Mouse (Mus musculus) forebrain, embryonic 13.5 days (tissue): Measurements from ENCODE around the gene Pkd1l3. TPM values are rescaled to one million over a fixed set of nuclear protein-coding genes. Genes with fewer than 3 reads are reported as not detected.

ENCODE experiments used
- ATAC-seq: fragments of 200-750 bp; cut with Nextera tagmentation; 2 replicates; pipeline ENCODE4 v1.8.0; 2017
- H3K27ac ChIP-seq: fragments of 300-500 bp; sonication (generic); 2 replicates; pipeline ENCODE4 v1.5.1; 2015; ENCODE audit warnings: inconsistent platforms, mild to moderate bottlenecking, moderate library complexity
- H3K27me3 ChIP-seq: fragments of 300-500 bp; sonication (generic); 2 replicates; pipeline ENCODE4 v1.6.1; 2015; ENCODE audit warnings: mild to moderate bottlenecking, inconsistent platforms
- H3K36me3 ChIP-seq: fragments of 300-500 bp; sonication (generic); 2 replicates; pipeline ENCODE4 v1.6.1; 2015; ENCODE audit warnings: mild to moderate bottlenecking, inconsistent platforms; ENCODE audit not compliant: poor library complexity, severe bottlenecking
- H3K4me1 ChIP-seq: fragments of 300-500 bp; sonication (generic); 2 replicates; pipeline ENCODE4 v1.6.1; 2015; ENCODE audit warnings: inconsistent platforms
- H3K4me2 ChIP-seq: fragments of 300-500 bp; sonication (generic); 2 replicates; pipeline ENCODE4 v1.6.1; 2015; ENCODE audit warnings: inconsistent platforms, mild to moderate bottlenecking, moderate library complexity
- H3K4me3 ChIP-seq: fragments of 300-500 bp; sonication (generic); 2 replicates; pipeline ENCODE4 v1.5.1; 2015; ENCODE audit warnings: mild to moderate bottlenecking, inconsistent platforms
- H3K9ac ChIP-seq: fragments of 300-500 bp; sonication (generic); 2 replicates; pipeline ENCODE4 v1.6.1; 2015; ENCODE audit warnings: mild to moderate bottlenecking, inconsistent platforms
- H3K9me3 ChIP-seq: fragments of 300-500 bp; sonication (generic); replicated peaks from 2 replicates; pipeline ENCODE4 v1.6.1; 2016; ENCODE audit warnings: inconsistent platforms
- whole genome bisulfite sequencing: fragments of 180-500 bp; shearing (Covaris S2); methylation state at CpG from one replicate; pipeline ENCODE4 v1.1.7; 2015; 5-methylcytosine and 5-hydroxymethylcytosine counted together
- polyA plus RNA-seq: library from polyadenylated mRNA; unstranded; fragments of >200 nt; fragmentation: Nextera tagmentation; extraction: Ambion mirVana; gene quantifications from 2 replicates; pipeline ENCODE4 v1.2.1, GENCODE M21; 2015

Gene Pkd1l3
- polyA plus RNA-seq, 1 experiment from 2014 or later, result 0.12 TPM

- Histone ChIP-seq H3K4me2 (no peak overlapping the region), H3K9me3 (no peaks in the 10 kb centered on the region), H3K27me3 (no peaks in the 10 kb centered on the region), H3K36me3 (peaks cover 65% of the 10 kb centered on the region), H3K27ac (no peak overlapping the region), H3K4me1 (no peaks in the 10 kb centered on the region), H3K9ac (no peak overlapping the region), H3K4me3 (no peak overlapping the region)
- WGBS, result 96% methylated on average over 5 of the region's 5 CpGs
- ATAC-seq, result no peak
Measured at GRCm38 (mm10) chr8:109682120-109682519, 67.8 kb downstream of the Pkd1l3 start.

- Histone ChIP-seq H3K4me3 (no peak overlapping the region), H3K9me3 (no peaks in the 10 kb centered on the region), H3K27me3 (no peaks in the 10 kb centered on the region), H3K9ac (no peak overlapping the region), H3K4me2 (no peak overlapping the region), H3K4me1 (peaks cover 24% of the 10 kb centered on the region), H3K36me3 (peaks cover 22% of the 10 kb centered on the region), H3K27ac (no peak overlapping the region)
- WGBS, result 97% methylated on average over 5 of the region's 5 CpGs
- no peak for ATAC-seq
Measured at GRCm38 (mm10) chr8:109687248-109687647, 72.9 kb downstream of the Pkd1l3 start.

GRCm38 (mm10) chr8:109691769-109692168 is 77.5 kb downstream of the Pkd1l3 start:
- WGBS, result 59% methylated on average over 5 of the region's 5 CpGs

GRCm38 (mm10) chr8:109692443-109693145 is 78.3 kb downstream of the Pkd1l3 start:
- Histone ChIP-seq H3K27ac (peak overlapping the region; percentile 60), H3K36me3 (0 out of 2 replicates have a peak, but pooled peaks cover 4% of the 10 kb centered on the region), H3K4me1 (peaks cover 31% of the 10 kb centered on the region), H3K9ac (peak overlapping the region; percentile 96), H3K4me2 (peak overlapping the region; percentile 84), H3K27me3 (0 out of 2 replicates have a peak, but pooled peaks cover 3% of the 10 kb centered on the region), H3K4me3 (peak overlapping the region; percentile 91), H3K9me3 (no peaks in the 10 kb centered on the region)
- ATAC-seq, result peak; percentile 67
- under 1% methylated on average over 38 of the region's 38 CpGs for WGBS

More at GRCm38 (mm10) chr8:109691769-109692168, 77.5 kb downstream of the Pkd1l3 start:
- H3K9ac ChIP-seq, result peak overlapping the region; percentile 96
- H3K36me3 ChIP-seq, result 0 out of 2 replicates have a peak, but pooled peaks cover 4% of the 10 kb centered on the region
- no peak overlapping the region for H3K27ac ChIP-seq
- ATAC-seq, result no peak
- H3K4me3 ChIP-seq, result peak overlapping the region; percentile 91
- H3K4me1 ChIP-seq, result peaks cover 31% of the 10 kb centered on the region
- H3K4me2 ChIP-seq, result peak overlapping the region; percentile 84
- H3K27me3 ChIP-seq, result 0 out of 2 replicates have a peak, but pooled peaks cover 3% of the 10 kb centered on the region
- no peaks in the 10 kb centered on the region for H3K9me3 ChIP-seq

GRCm38 (mm10) chr8:109693146-109693900 is 79.0 kb downstream of the Pkd1l3 start, which contains the start of gene Ist1:
Gene Ist1 (minus strand): TSS chr8:109693260.
- Histone ChIP-seq H3K4me3 (peak within 1 kb of the TSS; percentile 91), H3K9me3 (no peaks in the 10 kb centered on the region), H3K27me3 (0 out of 2 replicates have a peak, but pooled peaks cover 3% of the 10 kb centered on the region), H3K4me2 (peak within 1 kb of the TSS; percentile 84), H3K36me3 (0 out of 2 replicates have a peak, but pooled peaks cover under 1% of the 10 kb centered on the region), H3K27ac (peak within 1 kb of the TSS; percentile 60), H3K9ac (peak within 1 kb of the TSS; percentile 96), H3K4me1 (peaks cover 31% of the 10 kb centered on the region)
- WGBS, result under 1% methylated on average over 57 of the region's 57 CpGs
- peak; percentile 99 for ATAC-seq

- peaks cover 31% of the 10 kb centered on the region for H3K4me1 ChIP-seq
- H3K27ac ChIP-seq, result no peak overlapping the region
- peak overlapping the region; percentile 84; the same call in 1 of the 2 replicates for H3K4me2 ChIP-seq
- WGBS, result 73% methylated on average over 6 of the region's 6 CpGs
- no peaks in the 10 kb centered on the region for H3K9me3 ChIP-seq
- peak overlapping the region; percentile 91; the same call in 1 of the 2 replicates for H3K4me3 ChIP-seq
- 0 out of 2 replicates have a peak, but pooled peaks cover 3% of the 10 kb centered on the region for H3K27me3 ChIP-seq
- H3K36me3 ChIP-seq, result no peaks in the 10 kb centered on the region
- no peak for ATAC-seq
- no peak overlapping the region for H3K9ac ChIP-seq
Measured at GRCm38 (mm10) chr8:109694154-109694553, 79.8 kb downstream of the Pkd1l3 start.

GRCm38 (mm10) chr8:109697754-109698153 is 83.4 kb downstream of the Pkd1l3 start:
- Histone ChIP-seq H3K9me3 (no peaks in the 10 kb centered on the region), H3K9ac (no peak overlapping the region)
- ATAC-seq, result no peak

GRCm38 (mm10) chr8:109698477-109698876 is 84.2 kb downstream of the Pkd1l3 start:
- H3K4me2 ChIP-seq, result no peak overlapping the region
- H3K4me3 ChIP-seq, result no peak overlapping the region
- no peaks in the 10 kb centered on the region for H3K9me3 ChIP-seq
- no peak overlapping the region for H3K27ac ChIP-seq
- H3K27me3 ChIP-seq, result 0 out of 2 replicates have a peak, but pooled peaks cover 7% of the 10 kb centered on the region
- H3K4me1 ChIP-seq, result peaks cover 8% of the 10 kb centered on the region; the same call in 1 of the 2 replicates
- WGBS, result 76% methylated on average over 3 of the region's 3 CpGs
- H3K9ac ChIP-seq, result no peak overlapping the region
- H3K36me3 ChIP-seq, result no peaks in the 10 kb centered on the region
- ATAC-seq, result no peak

More at GRCm38 (mm10) chr8:109697754-109698153, 83.4 kb downstream of the Pkd1l3 start:
- Histone ChIP-seq H3K36me3 (no peaks in the 10 kb centered on the region), H3K4me2 (no peak overlapping the region), H3K4me3 (no peak overlapping the region), H3K4me1 (peaks cover 8% of the 10 kb centered on the region; the same call in 1 of the 2 replicates), H3K27me3 (0 out of 2 replicates have a peak, but pooled peaks cover 3% of the 10 kb centered on the region), H3K27ac (no peak overlapping the region)
- WGBS, result 61% methylated on average over 1 of the region's 1 CpGs

- Histone ChIP-seq H3K36me3 (peaks cover 21% of the 10 kb centered on the region), H3K27me3 (0 out of 2 replicates have a peak, but pooled peaks cover 8% of the 10 kb centered on the region), H3K27ac (no peak overlapping the region), H3K4me1 (peaks cover 34% of the 10 kb centered on the region), H3K4me3 (peak overlapping the region; percentile 88), H3K4me2 (peak overlapping the region; percentile 94), H3K9me3 (no peaks in the 10 kb centered on the region), H3K9ac (peak overlapping the region; percentile 99)
- ATAC-seq, result no peak
- 12% methylated on average over 24 of the region's 24 CpGs for WGBS
Measured at GRCm38 (mm10) chr8:109704565-109705319, 90.4 kb downstream of the Pkd1l3 start.

GRCm38 (mm10) chr8:109705320-109706075 is 91.2 kb downstream of the Pkd1l3 start, which contains the start of gene Zfp821:
Gene Zfp821 (plus strand): TSS chr8:109705546.
- peak within 1 kb of the TSS; percentile 95 for H3K27ac ChIP-seq
- H3K4me3 ChIP-seq, result peak within 1 kb of the TSS; percentile 88
- H3K4me2 ChIP-seq, result peak within 1 kb of the TSS; percentile 94
- H3K4me1 ChIP-seq, result peaks cover 34% of the 10 kb centered on the region
- H3K9ac ChIP-seq, result peak within 1 kb of the TSS; percentile 99
- H3K9me3 ChIP-seq, result no peaks in the 10 kb centered on the region
- peaks cover 28% of the 10 kb centered on the region for H3K36me3 ChIP-seq
- H3K27me3 ChIP-seq, result 0 out of 2 replicates have a peak, but pooled peaks cover 8% of the 10 kb centered on the region
- peak; percentile 90 for ATAC-seq
- under 1% methylated on average over 55 of the region's 100 CpGs for WGBS
